Mouse (Mus musculus): ENCODE data around the gene Fam53b. TPM values are rescaled to one million over a fixed set of nuclear protein-coding genes. Genes with fewer than 3 reads are reported as not detected.

Gene Fam53b
- total and polyA plus RNA-seq, 3 experiments: 15.6 to 30.9 (median 22.1) TPM

DNA sequence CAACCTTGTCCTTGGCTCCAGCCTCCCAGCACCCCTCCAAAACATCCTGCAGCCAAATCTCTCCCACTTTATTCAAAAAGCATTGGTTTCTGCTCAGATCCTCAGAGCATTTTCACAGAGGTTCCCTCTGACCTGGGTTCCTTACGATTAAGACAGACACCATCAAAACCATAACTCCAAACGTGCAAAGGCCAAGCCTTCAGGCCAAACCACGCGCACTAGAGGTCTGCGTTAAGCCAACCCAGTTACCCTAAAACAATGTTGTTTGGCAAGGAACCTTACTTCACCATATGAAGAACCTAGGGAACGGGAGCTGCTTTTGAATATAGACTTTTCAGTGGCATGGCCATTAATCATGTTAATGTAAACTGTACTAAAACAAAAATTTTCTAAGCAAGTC, 4.0 kb downstream of the Fam53b start:
- peak overlapping the region; percentile 38; the same call in 1 of the 2 replicates for H3K27ac ChIP-seq (ENCODE audit: insufficient read depth, low read depth)

GRCm38 (mm10) chr7:132808841-132809682, 4.6 kb downstream of the Fam53b start:
- peaks cover 6 to 27% of the 10 kb centered on the region in 2 experiments for H3K36me3 ChIP-seq (replicated peaks in 1 of 2; ENCODE audit: control insufficient read depth in 1 of 2, insufficient read depth in 1 of 2, low read length in 1 of 2)
- H3K27ac ChIP-seq (ENCODE audit: insufficient read depth, low read depth): peak overlapping the region; percentile 71
- H3K27me3 ChIP-seq (replicated peaks): no peaks in the 10 kb centered on the region
- dilution Hi-C loops (cut with MboI; ENCODE audit: extremely low pct_ligation_motif_present, extremely low pct_unique_long_range_greater_than_20kb, low sequenced_read_pairs) (no loop called here), in situ Hi-C loops (cut with MboI; ENCODE audit: low pct_ligation_motif_present, low pct_unique_long_range_greater_than_20kb, low sequenced_read_pairs) (loop anchor here (5.0 kb wide), 2 partner anchors 42 to 137 kb away; no protein-coding TSS in a partner anchor)
- no peaks in the 10 kb centered on the region for H3K9me3 ChIP-seq (replicated peaks; ENCODE audit: low read length)
- DNase-seq (ENCODE audit: extremely low read depth): peak; percentile 53
- peaks cover 22 to 72% of the 10 kb centered on the region in 2 experiments for H3K4me1 ChIP-seq (ENCODE audit: control insufficient read depth in 1 of 2, insufficient read depth in 2 of 2)
- peak; percentile 64; the same call in 1 of the 2 replicates for TF ChIP-seq CHD2 (IDR thresholded peaks at IDR 0.05; ENCODE audit: low read length)
- no peak; the same call in 1 of the 2 replicates for TF ChIP-seq RAD21 (IDR thresholded peaks at IDR 0.05; ENCODE audit: low read depth, low read length)
- 0 out of 2 replicates have a peak, but pooled peaks have one; percentile 23 for TF ChIP-seq TCF12 (IDR thresholded peaks at IDR 0.05; ENCODE audit: low read depth, low read length)
- TF ChIP-seq MYC (IDR thresholded peaks at IDR 0.05; ENCODE audit: low read depth, low read length): 0 out of 2 replicates have a peak, but pooled peaks have one; percentile 14
- TF ChIP-seq JUN (IDR thresholded peaks at IDR 0.05; ENCODE audit: insufficient read depth, low read depth, low read length): no peak
- TF ChIP-seq UBTF (IDR thresholded peaks at IDR 0.05; ENCODE audit: low read depth, low read length): no peak
- no peak for TF ChIP-seq JUND (conservative IDR thresholded peaks at IDR 0.05; ENCODE audit: low read depth, low read length)
- no peak for TF ChIP-seq NELFE (IDR thresholded peaks at IDR 0.05; ENCODE audit: low read depth, low read length)
- TF ChIP-seq CTCF (conservative IDR thresholded peaks at IDR 0.05 in 1 of 2, IDR thresholded peaks at IDR 0.05 in 1 of 2; ENCODE audit: low read depth in 2 of 2, low read length in 2 of 2): peak in 1 of 2 experiments; percentile 20; a peak in 1 of 4 replicates
- TF ChIP-seq MAX (IDR thresholded peaks at IDR 0.05; ENCODE audit: low read length): no peak
- 0 out of 2 replicates have a peak, but pooled peaks have one; percentile 26 for TF ChIP-seq MAZ (IDR thresholded peaks at IDR 0.05; ENCODE audit: low read depth, low read length)
- no peak for TF ChIP-seq USF1 (IDR thresholded peaks at IDR 0.05; ENCODE audit: low read depth, low read length)
- no peak for TF ChIP-seq E2F4 (IDR thresholded peaks at IDR 0.05; ENCODE audit: insufficient replicate concordance, low read depth, low read length)
- TF ChIP-seq ETS1 (conservative IDR thresholded peaks at IDR 0.05; ENCODE audit: low read depth, low read length): no peak
- peak; percentile 71 for TF ChIP-seq BHLHE40 (IDR thresholded peaks at IDR 0.05; ENCODE audit: low read depth, low read length)
- no peak for TF ChIP-seq MAFK (IDR thresholded peaks at IDR 0.05; ENCODE audit: insufficient replicate concordance, low read length)
- 0 out of 2 replicates have a peak, but pooled peaks have one; percentile 40 for TF ChIP-seq ZNF384 (IDR thresholded peaks at IDR 0.05; ENCODE audit: low read depth, low read length)
- peak; percentile 22; the same call in 1 of the 2 replicates for TF ChIP-seq MXI1 (IDR thresholded peaks at IDR 0.05; ENCODE audit: low read depth, low read length)
- TF ChIP-seq HCFC1 (IDR thresholded peaks at IDR 0.05; ENCODE audit: low read depth, low read length): no peak
- TF ChIP-seq POLR2A (IDR thresholded peaks at IDR 0.05; ENCODE audit: low read depth, low read length): no peak
- no peak for TF ChIP-seq GABPA (IDR thresholded peaks at IDR 0.05; ENCODE audit: insufficient replicate concordance, low read depth, low read length)
- no peak for TF ChIP-seq ZMIZ1 (IDR thresholded peaks at IDR 0.05; ENCODE audit: low read depth, low read length)
- peak overlapping the region; percentile 96 for H3K4me2 ChIP-seq (ENCODE audit: insufficient read depth, low read depth, poor library complexity, severe bottlenecking)
- peaks cover 80% of the 10 kb centered on the region for H3K79me2 ChIP-seq (replicated peaks; ENCODE audit: control insufficient read depth, extremely low read depth, insufficient read depth, poor library complexity, severe bottlenecking)
- H3K9ac ChIP-seq (ENCODE audit: insufficient read depth, low read depth): peak overlapping the region; percentile 74
- H3K4me3 ChIP-seq (replicated peaks in 1 of 3; ENCODE audit: low read depth in 2 of 3, low read length in 2 of 3, poor library complexity in 1 of 3): peak overlapping the region in 2 of 3 experiments; percentile 11 to 33

More for the DNA sequence above, 4.0 kb downstream of the Fam53b start:
- Histone ChIP-seq H3K36me3 (replicated peaks in 1 of 2; ENCODE audit: control insufficient read depth in 1 of 2, insufficient read depth in 1 of 2, low read length in 1 of 2) (peaks cover 6 to 23% of the 10 kb centered on the region in 2 experiments), H3K4me3 (replicated peaks in 1 of 3; ENCODE audit: low read depth in 2 of 3, low read length in 2 of 3, poor library complexity in 1 of 3) (peak overlapping the region in 1 of 3 experiments; percentile 33), H3K9ac (ENCODE audit: insufficient read depth, low read depth) (peak overlapping the region; percentile 74), H3K4me1 (ENCODE audit: control insufficient read depth in 1 of 2, insufficient read depth in 2 of 2) (peaks cover 18 to 71% of the 10 kb centered on the region in 2 experiments), H3K4me2 (ENCODE audit: insufficient read depth, low read depth, poor library complexity, severe bottlenecking) (peak overlapping the region; percentile 96), H3K9me3 (replicated peaks; ENCODE audit: low read length) (no peaks in the 10 kb centered on the region), H3K79me2 (replicated peaks; ENCODE audit: control insufficient read depth, extremely low read depth, insufficient read depth, poor library complexity, severe bottlenecking) (peaks cover 75% of the 10 kb centered on the region), H3K27me3 (replicated peaks) (no peaks in the 10 kb centered on the region)
- dilution Hi-C loops (cut with MboI; ENCODE audit: extremely low pct_ligation_motif_present, extremely low pct_unique_long_range_greater_than_20kb, low sequenced_read_pairs) (no loop called here), in situ Hi-C loops (cut with MboI; ENCODE audit: low pct_ligation_motif_present, low pct_unique_long_range_greater_than_20kb, low sequenced_read_pairs) (loop anchor here (5.0 kb wide), 2 partner anchors 42 to 137 kb away; no protein-coding TSS in a partner anchor)
- no peak for TF ChIP-seq BHLHE40 (IDR thresholded peaks at IDR 0.05; ENCODE audit: low read depth, low read length)
- TF ChIP-seq MAX (IDR thresholded peaks at IDR 0.05; ENCODE audit: low read length): 0 out of 2 replicates have a peak, but pooled peaks have one; percentile 27
- TF ChIP-seq SIN3A (IDR thresholded peaks at IDR 0.05; ENCODE audit: low read length): 0 out of 2 replicates have a peak, but pooled peaks have one; percentile 39
- DNase-seq (ENCODE audit: extremely low read depth): no peak

Data from CH12.LX (cell line).